Mouse (Mus musculus): ENCODE data around the gene Pigl. TPM values are rescaled to one million over a fixed set of nuclear protein-coding genes. Genes with fewer than 3 reads are reported as not detected.
"Not testable (repeated sequence)": the region's sequence is repeated elsewhere in the genome, so short reads cannot be mapped to it uniquely, and the experiment has no call there.

Pigl gene
- total RNA-seq (2015; ENCODE audit: low replicate concordance) (2.1 and 3.6 TPM in 2 replicates), total RNA-seq (2017; ENCODE audit: low replicate concordance) (1.7 TPM in 1 of 2 replicates, not detected in the other)

DNA sequence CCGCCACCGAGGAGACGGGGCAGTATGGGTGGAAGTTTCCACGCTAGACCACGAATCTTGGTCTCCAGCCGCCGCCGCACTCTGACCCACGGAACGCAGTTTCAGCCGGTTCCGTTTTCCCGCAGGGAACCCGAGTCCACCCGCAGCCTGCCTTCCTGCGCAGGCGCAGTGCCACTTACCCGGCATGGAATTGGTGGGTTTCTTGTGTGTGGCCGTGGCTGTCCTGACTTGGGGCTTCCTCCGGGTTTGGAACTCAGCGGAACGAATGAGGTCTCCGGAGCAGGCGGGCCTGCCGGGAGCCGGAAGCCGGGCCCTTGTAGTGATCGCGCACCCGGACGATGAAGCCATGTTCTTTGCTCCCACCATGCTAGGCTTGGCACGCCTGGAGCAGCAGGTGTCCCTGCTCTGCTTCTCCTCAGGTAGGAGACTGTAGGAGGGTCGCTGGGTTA lies at the start of gene Pigl, which contains the start of gene Ncor1:
Pigl (plus strand) TSS at position 185 of the 449 bp plus-strand sequence.
Ncor1 (minus strand) TSS at position 266 of the 449 bp plus-strand sequence.
- ATAC-seq (replicated peaks; ENCODE audit: low FRiP score, poor library complexity, severe bottlenecking): peak; percentile 64

DNA sequence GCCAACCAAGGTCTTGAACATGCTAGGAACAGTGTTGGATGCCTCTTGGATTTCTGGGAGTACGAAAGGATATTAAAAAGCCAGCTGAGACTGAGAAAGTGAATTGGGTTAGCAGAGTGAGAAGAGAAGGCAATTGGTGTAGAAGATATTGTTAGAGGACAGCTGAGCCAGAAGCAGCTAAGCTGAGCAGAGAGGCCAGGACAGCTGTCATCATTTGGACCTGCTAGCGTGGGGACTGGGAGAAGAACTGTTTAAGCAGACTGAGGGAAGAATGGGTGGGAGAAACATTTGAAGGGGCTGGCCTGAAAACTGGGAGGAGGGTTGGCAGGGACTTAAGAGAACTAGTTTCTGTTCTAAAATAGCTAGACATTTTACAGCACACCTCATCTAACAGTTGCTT lies 49.4 kb upstream of the Pigl start:
- ATAC-seq (replicated peaks; ENCODE audit: low FRiP score, poor library complexity, severe bottlenecking): no peak

DNA sequence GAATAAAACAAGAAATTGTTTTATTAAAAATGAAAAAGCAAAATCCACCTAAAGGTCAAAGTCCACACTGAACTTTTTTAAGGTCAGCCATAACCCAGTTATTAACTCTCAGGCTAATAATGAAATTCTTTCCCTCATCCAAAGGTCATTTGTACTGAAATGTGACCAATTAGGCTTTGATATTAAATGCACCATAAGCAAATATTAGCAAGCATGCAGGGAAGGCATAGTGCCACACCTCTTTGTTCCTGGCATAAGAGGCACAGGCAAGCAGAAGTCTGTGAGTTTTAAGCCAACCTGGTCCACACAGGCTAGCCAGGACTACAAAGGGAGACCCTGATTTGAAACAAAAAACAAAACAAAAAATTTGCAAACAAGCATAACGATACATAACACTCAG lies 48.6 kb upstream of the Pigl start:
- no peak for ATAC-seq (replicated peaks; ENCODE audit: low FRiP score, poor library complexity, severe bottlenecking)

DNA sequence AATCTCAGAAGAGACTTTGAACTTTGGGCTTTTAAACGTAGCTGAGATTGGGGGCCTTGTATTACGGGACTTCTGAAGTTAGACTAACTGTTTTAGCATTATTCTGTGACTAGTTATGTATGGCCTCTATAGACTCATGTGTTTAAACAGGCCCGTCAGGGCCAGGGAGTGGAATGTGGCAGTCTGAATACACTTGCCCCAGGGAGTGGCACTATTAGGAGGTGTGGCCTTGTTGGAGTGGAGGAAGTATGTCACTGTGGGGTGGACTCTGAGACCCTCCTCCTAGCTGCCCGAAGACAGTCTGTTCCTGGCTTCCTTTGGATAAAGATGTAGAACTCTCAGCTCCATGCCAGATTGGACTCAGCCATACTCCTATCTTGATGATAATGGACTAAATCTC lies 43.2 kb upstream of the Pigl start:
- no peak for ATAC-seq (replicated peaks; ENCODE audit: low FRiP score, poor library complexity, severe bottlenecking)

DNA sequence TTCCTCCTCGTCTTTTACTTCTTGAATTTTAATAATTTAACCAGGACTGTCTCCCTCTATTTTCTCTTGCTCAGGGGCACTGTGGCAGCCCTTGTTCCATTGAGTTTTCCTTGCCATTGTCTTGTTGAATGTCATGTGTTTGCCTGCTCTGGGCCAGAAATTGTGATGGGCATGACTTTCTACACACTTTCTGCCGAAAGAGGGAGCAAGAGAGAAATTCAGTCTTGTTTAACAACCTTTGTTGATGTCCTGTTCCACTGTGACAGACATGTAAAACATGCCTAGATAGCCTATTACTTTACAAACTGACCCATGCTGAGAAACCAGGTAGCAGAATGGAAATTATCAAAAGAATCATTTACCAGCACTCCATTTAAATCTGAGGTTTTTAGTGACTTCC lies 33.7 kb upstream of the Pigl start:
- no peak for ATAC-seq (replicated peaks; ENCODE audit: low FRiP score, poor library complexity, severe bottlenecking)

DNA sequence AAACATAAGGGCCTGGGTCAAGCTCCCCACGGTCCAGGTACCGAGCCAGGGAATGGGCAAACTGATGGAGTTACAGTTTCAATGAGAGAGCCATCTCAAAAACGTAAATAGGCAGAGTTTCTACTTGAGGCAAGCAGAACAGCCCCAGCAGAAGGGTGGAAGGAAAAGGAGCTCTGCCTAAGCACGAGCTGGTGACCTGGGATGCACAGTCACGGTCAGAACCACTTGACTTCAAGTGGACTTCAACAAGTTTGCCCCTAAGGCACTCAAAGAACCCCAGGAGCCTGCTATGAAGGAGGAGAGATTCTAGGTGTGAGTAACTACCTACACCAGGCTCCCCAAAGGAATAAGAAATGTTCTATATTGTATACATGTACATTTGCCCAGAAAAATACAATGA lies 32.0 kb upstream of the Pigl start:
- ATAC-seq (replicated peaks; ENCODE audit: low FRiP score, poor library complexity, severe bottlenecking): no peak

DNA sequence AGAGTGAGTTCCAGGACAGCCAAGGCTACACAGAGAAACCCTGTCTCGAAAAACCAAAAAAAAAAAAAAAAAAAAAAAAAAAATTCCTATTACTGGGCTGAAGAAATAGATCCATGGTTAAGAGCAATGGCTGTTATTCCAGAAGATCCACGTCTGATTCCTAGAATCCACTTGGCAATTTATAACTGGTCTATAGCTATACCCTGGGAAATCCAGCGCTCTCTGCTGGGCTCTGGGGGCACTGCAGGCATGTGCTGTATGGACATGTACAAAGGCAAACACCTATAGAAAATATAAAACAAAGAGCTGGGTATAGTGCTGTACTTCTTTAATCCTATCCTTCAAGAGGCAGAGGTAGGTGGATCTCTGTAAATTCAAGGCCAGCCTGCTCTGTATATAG lies 31.2 kb upstream of the Pigl start:
- 0 out of 2 replicates have a peak, but pooled peaks have one; percentile 30 for ATAC-seq (replicated peaks; ENCODE audit: low FRiP score, poor library complexity, severe bottlenecking)

DNA sequence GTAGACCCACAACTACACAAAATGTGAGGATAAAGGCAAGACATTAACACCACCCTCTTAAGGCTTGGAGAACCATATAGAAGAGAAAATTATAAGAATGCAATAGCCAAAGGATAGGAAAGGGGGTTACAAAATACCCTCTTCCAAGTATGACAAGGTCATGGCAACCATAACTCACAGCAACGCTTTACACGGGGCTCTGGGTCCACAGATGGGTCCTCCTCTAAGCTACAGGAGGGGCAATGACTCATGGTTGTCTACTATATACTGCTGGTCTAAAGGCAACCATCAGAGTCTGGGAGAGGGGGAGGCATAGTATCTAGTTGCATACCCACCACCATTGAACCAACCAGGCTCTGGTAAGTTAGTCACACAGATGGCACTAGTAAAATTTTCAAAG lies 26.0 kb upstream of the Pigl start:
- no peak for ATAC-seq (replicated peaks; ENCODE audit: low FRiP score, poor library complexity, severe bottlenecking)

DNA sequence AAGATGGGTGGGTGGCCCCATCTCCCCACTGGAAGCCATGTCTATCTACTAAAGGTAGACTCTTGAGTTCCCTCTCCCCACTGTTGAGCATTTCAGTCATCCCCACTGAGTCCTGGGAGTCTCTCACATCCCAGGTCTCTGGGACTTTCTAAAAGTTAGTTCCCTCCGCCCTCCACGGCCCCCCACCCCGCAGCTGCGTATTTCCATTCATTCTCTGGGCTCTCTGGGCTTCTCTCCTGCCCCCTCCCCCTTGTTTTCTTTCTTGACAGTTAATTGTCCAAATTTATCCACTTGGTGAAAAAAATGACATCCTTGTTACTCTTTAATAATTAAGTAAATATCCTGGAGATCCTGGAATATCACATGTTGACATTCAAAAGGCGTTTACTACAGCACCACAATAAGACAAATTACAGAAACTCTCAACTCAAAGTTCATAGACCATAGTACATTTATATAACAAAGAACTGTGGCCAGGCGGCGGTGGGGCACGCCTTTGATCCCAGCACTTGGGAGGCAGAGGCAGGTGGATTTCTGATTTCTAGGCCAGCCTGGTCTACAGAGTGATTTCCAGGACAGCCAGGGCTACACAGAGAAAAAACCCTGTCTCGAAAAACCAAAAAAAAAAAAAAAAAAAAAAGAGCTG lies 17.5 kb upstream of the Pigl start:
- no peak for ATAC-seq (replicated peaks; ENCODE audit: low FRiP score, poor library complexity, severe bottlenecking)

DNA sequence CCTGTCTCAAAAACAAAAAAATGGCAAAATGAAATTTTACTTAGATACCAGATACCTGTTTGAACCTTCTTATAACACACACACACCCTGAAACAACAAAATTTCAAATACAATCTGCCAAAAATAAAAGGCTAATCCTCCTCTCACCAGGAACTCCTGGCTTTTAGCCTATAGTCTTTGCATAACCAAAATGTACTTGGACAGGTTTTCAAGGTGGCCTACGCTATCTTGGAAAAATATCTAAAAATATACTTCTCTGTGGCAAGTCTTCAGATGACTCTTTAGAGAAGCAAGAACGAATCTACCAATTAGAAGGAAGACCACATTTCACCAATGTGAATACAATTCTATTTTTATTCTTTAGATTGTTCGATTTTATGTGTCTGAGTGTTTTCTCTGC lies 12.5 kb upstream of the Pigl start:
- ATAC-seq (replicated peaks; ENCODE audit: low FRiP score, poor library complexity, severe bottlenecking): no peak

DNA sequence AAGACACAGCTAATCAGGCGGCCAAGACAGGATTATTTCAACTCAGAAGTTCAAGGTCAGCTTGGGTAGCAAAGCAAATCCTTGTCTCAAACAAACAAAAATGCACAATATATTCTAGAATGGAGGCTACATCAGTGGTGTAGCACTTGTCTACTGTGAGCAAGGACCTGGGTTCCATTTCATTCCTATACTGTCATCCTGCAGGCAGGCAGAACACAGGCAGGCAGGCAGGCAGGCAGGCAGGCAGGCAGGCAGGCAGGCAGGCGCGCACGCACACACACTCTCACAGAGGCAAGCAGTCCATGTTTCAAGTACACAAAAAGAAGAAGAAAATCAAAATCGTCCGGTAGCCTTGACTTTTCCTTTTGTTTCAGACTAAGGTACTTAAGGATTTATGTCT lies 9.3 kb upstream of the Pigl start:
- no peak for ATAC-seq (replicated peaks; ENCODE audit: low FRiP score, poor library complexity, severe bottlenecking)

DNA sequence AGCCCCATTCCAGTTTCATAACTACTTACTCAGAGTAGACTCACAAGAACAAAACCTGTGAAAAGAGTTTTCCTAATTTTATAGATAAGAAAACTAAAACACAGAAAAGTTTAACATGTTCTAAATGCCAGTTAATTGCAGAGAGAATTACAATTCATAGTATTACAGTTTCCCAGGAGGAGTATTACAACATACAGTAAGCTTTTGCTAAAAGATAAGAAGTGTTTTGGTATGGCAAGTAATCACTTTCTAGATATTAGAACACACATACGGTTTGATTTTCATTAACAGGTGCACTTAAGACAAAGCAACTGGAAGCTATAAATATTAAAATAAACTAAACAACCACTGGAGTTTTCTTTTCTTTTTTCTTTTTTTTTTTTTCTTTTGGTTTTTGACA lies 3.1 kb upstream of the Pigl start:
- no peak for ATAC-seq (replicated peaks; ENCODE audit: low FRiP score, poor library complexity, severe bottlenecking)

DNA sequence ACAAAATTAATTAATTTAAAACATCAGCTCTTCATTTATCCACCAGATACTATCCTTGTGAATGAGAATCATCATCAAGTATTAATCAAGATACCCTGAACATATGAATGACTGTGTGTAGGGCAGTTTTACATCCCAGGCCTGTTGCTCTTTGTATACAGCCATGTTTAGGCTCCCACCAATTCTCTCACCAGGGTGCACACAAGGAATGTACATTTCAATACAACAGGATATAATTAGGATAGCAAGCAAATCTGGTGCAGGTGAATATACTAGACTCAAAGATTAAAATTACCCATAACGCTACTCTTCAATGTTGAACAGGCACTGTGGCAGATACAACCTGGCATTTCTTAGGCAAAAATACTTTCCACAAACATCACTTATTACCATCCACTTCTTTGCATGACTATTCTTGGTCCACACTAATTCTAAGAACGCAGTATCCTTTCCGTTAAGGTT lies 2.2 kb upstream of the Pigl start:
- no peak for ATAC-seq (replicated peaks; ENCODE audit: low FRiP score, poor library complexity, severe bottlenecking)

DNA sequence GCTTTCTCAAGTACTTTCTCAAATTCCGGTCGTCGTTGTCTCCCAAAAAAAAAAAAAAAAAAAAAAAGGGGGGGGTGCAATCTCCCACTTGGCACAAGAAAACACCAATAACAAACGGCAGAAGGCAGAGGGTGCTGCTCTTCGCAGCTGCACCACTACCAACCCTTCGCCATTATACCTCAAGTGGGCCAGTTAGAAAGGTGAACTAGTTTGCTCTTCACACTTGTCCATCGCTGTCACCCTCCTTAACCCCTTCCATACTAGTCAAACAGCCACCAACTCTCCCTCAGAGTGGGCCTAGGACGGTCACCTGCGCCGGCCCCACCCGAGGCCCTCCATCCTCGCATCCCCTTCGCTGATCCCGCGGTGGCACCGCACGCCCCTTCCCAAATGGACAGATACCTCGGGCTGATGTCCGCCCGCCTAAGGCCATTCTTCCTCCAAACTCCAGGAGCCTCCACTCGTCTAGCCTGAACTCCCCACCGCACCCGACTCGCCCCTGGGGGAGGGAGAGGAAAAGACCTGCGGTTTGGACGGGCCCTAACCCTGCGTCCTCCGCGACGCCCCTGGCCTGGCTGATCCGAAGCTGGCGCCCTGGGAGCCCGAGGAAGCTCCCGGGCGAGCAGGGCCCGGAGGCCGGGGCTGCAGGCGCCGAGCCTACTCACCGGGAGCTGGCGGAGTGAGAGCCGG lies 1.6 kb upstream of the Pigl start:
- peak; percentile 53 for ATAC-seq (replicated peaks; ENCODE audit: low FRiP score, poor library complexity, severe bottlenecking)

DNA sequence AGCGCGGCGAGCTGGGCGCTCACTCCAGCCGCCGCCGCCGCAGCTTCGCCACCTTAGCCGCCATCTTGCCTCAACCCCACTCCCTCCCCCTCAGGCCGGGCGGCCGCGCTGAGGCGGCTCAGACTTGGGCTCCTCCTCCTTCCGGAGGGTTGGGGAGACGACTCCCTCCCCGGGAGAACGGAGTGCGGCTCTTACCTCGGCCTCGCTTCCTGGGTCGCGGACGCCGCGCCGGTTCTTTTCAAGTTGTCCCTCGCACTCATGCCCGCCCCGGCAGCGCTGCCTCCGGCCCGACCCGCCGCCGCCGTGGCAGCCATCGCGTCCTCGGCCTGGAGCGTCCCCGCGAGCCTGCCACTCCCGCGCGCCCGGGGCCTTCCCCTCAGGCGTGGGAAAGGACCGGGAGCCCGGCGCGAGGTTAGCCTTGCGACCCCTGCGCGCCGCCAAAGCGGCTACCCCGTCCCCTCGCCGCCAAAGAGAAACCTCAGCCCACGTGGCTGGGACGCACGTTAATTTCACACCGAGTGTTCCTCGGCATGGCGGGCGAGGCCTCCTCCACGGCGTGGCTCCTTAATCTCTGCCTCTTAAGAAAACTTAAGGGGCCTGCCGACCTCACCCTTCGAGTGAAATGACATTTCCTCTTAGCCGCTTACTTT lies 894 bp upstream of the Pigl start:
- peak; percentile 88 for ATAC-seq (replicated peaks; ENCODE audit: low FRiP score, poor library complexity, severe bottlenecking)

DNA sequence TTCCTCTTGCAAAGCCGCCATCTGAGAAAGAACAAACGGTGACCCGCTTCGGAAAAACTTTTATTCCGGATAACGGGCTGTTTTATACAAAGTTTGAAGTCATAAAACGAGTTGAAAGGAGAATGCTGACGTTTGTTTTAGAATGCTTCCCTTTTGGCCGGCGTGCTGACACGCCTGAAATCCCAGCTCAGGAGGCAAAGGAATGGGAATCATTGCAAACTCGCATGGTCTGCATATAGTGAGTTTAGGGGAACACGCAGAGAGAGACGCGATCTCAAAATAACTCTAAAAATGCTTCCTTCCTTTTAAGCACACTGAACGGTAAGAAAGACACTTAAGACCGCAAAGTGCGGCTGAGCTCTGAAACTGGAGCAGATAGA lies 379 bp upstream of the Pigl start:
- ATAC-seq (replicated peaks; ENCODE audit: low FRiP score, poor library complexity, severe bottlenecking): no peak

DNA sequence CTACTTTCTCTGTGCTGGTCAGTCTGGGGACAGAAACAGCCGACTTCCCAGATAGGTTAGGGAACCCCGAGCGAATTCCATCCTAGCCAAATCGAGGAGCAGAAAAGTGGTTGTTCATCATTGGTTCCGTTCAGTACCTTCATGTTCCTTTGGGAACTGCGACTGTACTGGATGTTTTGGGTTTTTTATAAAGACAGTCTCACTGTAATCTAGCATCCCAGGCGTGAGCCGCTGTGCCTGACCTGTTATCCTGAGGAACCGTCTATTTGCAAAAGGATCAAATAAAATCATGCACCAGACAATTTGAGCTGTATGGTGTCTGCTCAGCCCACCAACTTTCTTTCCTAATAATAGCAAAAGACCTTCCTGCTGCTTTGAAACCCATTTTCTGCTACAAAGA lies 520 bp downstream of the Pigl start:
- ATAC-seq (replicated peaks; ENCODE audit: low FRiP score, poor library complexity, severe bottlenecking): peak; percentile 12; the same call in 1 of the 2 replicates

DNA sequence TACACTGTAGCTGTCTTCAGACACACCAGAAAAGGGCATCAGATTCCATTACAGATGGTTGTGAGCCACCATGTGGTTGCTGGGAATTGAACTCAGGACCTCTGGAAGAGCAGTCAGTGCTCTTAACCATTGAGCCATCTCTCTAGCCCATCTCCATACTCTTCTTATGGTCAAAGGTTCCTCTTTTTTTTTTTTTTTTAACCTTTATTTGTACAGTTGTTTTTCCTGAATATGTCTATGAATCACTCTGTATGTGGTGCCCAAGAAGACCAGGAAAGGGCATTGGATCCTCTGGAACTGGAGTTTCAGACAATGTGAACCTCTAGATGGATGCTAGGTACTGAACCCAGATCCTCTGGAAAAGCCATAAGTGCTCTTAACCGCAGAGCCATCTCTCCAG lies 4.3 kb downstream of the Pigl start:
- ATAC-seq (replicated peaks; ENCODE audit: low FRiP score, poor library complexity, severe bottlenecking): not testable (repeated sequence)

DNA sequence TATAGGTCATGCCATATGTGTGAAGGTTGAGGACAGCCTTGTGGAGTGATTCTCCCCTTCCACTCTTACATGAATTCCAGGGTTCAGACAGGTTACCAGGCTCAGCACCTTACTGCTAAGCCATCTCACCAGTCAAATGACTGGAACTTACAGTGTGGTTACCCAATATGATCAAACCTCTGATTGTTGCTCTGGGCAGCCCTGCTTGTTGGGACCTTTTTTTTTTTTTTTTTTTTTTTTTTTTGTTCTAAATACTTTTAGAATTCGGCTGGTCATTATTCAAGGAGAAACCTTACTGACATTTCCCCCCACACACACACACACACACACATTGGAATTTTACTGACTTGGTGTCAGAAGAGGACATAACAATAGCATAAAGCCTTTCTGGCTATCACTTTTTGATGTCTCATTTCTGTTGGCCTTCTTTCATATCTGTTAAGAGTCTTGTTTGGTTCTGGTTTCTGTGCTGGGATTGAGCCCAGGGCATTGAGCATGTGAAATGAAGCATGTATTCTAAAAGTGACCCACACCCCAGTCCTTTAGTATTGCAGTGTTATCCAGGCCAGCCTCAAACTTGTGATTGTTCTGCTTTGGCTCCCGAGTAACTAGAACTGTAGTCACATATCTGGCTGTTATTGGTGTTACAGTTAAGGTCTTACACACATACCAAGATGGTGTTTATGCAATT lies 5.1 kb downstream of the Pigl start:
- ATAC-seq (replicated peaks; ENCODE audit: low FRiP score, poor library complexity, severe bottlenecking): no peak

DNA sequence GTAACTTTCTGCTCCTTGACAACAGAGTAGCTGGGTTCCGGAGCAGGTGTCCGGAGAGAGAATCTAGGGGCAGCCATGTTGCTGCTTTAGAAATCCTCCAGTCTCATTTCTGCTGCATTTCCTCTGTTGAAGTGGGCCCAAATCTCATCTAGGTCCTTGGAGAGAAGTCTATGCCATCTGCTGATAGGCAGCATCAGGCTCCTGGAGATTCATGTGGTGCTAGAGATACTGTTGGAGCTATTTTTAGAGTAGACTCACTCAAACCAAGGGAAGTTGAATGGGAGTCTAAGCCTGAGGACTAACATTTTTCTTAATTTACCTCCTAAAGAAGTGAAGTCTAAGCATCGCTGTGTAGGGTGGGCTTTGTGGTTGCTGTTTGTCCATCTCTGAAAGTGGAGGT lies 6.4 kb downstream of the Pigl start:
- ATAC-seq (replicated peaks; ENCODE audit: low FRiP score, poor library complexity, severe bottlenecking): peak; percentile 86

All from erythroid progenitor cell, adult 5-6 weeks (primary cell).